Mouse (Mus musculus): ENCODE results near the gene Gm21761.
"Not testable (repeated sequence)": the region's sequence is repeated elsewhere in the genome, so short reads cannot be mapped to it uniquely, and the experiment has no call there.

DNA sequence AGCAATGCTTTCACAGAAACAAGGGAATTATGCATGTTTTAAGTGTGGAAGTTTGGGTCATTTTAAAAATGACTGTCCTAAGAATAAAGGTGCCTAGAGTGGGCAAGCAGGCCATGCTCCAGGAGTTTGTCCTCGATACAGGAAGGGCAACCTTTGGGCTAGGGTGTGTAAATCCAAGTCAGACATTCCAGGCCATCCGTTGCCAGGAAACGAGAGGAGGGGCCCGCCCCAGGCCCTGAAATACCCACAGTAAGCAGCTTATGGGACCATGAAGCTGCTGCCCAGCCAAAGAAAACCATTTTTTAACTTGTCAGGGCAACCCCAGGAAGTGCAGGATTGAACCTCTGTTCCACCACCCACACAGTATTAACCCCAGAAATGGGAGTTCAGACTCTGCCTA is 42.2 kb downstream of the Gm21761 start:
- not testable (repeated sequence) for TF ChIP-seq CTCF (IDR thresholded peaks at IDR 0.05; ENCODE audit: borderline replicate concordance, control insufficient read depth, extremely low read depth, insufficient read depth, low read length, poor library complexity); POLR2A (IDR thresholded peaks at IDR 0.05; ENCODE audit: control insufficient read depth, extremely low read depth, insufficient read depth, low read length, poor library complexity)
